Mouse (Mus musculus): ENCODE measurements at regions not wholly inside any gene's neighbourhood (a gene's known extent, or its start where the extent isn't known, plus 50 kb on each side); places are given as distances from the start of the nearest gene placed in this dataset.

DNA sequence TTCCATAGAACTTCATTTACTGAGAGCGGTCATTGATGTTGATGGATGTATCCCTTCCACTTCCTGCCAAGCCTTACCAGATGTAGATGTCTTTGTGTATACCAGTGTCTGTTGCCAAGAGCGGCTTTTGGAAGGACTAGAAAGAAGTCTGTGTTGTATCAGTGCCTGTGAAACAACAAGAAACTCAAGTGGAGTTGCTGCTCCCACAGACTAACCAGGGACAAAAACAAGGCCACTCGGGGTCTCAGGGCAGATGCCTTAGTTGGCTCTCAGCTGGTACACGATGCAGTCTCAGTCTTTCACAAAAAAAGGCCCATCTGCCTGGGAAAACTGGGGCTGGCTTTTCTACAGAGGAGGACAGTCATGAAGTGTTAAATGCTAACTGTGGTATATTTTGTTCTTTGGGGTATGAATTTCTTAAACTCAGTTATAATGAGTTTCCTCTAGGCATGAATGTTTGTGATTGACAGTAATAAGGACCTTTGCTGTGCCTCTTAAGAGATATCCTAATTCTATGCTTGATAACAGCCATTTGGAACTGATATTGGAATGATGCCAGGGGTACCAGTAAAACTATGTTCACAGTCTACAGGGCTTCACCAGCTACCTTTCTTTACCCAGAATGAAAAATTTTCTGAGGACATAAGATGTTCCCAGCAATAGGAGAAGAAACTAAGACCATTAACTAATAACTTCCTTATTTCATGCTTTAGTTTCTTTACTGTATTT lies 75.6 kb upstream of the Csl start:
- Histone ChIP-seq H3K4me1 (ENCODE audit: control insufficient read depth, insufficient read depth, insufficient read length) (no peaks in the 10 kb centered on the region), H3K27me3 (ENCODE audit: control insufficient read depth, insufficient read depth, low read length) (no peaks in the 10 kb centered on the region), H3K36me3 (ENCODE audit: control insufficient read depth, insufficient read depth, low read length) (no peaks in the 10 kb centered on the region), H3K27ac (ENCODE audit: insufficient read depth, low read length) (no peak overlapping the region), H3K4me3 (ENCODE audit: extremely low read depth, insufficient read depth, insufficient read length) (no peak overlapping the region)
- 70% methylated on average over 4 of the region's 4 CpGs for WGBS
- TF ChIP-seq POLR2A (IDR thresholded peaks at IDR 0.05; ENCODE audit: low read depth, low read length) (no peak), CTCF (IDR thresholded peaks at IDR 0.05; ENCODE audit: extremely low read depth, insufficient read depth, insufficient read length, insufficient replicate concordance) (no peak)
- no peak for DNase-seq (ENCODE audit: low read depth in 1 of 2, low spot score in 2 of 2)

DNA sequence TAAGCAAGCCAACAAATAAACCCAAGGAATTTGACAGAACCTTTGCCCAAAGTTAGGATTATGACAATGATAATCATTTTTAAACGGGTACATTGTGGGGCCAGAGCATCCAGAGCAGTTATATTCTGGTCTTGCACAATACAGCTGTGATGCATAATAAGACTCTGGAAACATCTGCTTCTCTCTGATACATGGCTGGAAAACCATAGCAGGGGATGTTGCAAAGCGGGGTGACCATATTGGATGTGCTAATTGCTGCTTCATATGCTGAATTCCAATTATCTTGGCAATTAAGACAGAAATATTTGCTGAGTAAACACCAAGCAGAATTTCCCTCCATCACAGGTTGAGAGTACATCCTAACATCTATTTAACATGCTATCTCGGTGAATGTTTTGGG lies 70.5 kb upstream of the Csl start:
- Histone ChIP-seq H3K27ac (ENCODE audit: insufficient read depth, low read length) (no peak overlapping the region), H3K36me3 (ENCODE audit: control insufficient read depth, insufficient read depth, low read length) (no peaks in the 10 kb centered on the region), H3K4me3 (ENCODE audit: extremely low read depth, insufficient read depth, insufficient read length) (no peak overlapping the region), H3K4me1 (ENCODE audit: control insufficient read depth, insufficient read depth, insufficient read length) (no peaks in the 10 kb centered on the region), H3K27me3 (ENCODE audit: control insufficient read depth, insufficient read depth, low read length) (no peaks in the 10 kb centered on the region)
- no peak for DNase-seq (ENCODE audit: low read depth in 1 of 2, low spot score in 2 of 2)
- 85% methylated on average over 3 of the region's 3 CpGs for WGBS
- TF ChIP-seq CTCF (IDR thresholded peaks at IDR 0.05; ENCODE audit: extremely low read depth, insufficient read depth, insufficient read length, insufficient replicate concordance) (no peak), POLR2A (IDR thresholded peaks at IDR 0.05; ENCODE audit: low read depth, low read length) (no peak)

DNA sequence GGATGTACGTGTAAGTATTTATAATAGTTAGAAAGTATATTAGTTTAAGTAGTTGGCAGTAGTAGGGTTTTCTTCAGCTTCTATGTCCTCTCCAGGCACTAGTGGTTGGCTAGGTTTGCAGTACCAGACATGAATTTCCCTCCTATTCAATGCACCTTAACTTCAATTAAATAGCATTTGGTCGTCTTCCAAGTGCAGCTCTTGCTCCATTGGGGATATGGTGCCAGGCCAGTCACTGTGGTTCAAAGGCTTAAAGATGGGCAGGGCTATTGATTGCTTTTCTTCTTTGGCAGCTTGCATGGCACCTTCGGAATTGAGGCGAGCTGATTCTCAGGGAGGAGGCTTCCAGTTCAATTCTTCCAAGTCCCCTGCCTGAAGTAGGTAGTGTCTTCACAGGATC lies 68.0 kb upstream of the Csl start:
- 85% methylated on average over 4 of the region's 4 CpGs for WGBS
- Histone ChIP-seq H3K4me1 (ENCODE audit: control insufficient read depth, insufficient read depth, insufficient read length) (no peaks in the 10 kb centered on the region), H3K4me3 (ENCODE audit: extremely low read depth, insufficient read depth, insufficient read length) (no peak overlapping the region), H3K27ac (ENCODE audit: insufficient read depth, low read length) (no peak overlapping the region), H3K27me3 (ENCODE audit: control insufficient read depth, insufficient read depth, low read length) (no peaks in the 10 kb centered on the region), H3K36me3 (ENCODE audit: control insufficient read depth, insufficient read depth, low read length) (no peaks in the 10 kb centered on the region)
- no peak for DNase-seq (ENCODE audit: low read depth in 1 of 2, low spot score in 2 of 2)
- no peak for TF ChIP-seq CTCF (IDR thresholded peaks at IDR 0.05; ENCODE audit: extremely low read depth, insufficient read depth, insufficient read length, insufficient replicate concordance)
- TF ChIP-seq POLR2A (IDR thresholded peaks at IDR 0.05; ENCODE audit: low read depth, low read length): no peak

DNA sequence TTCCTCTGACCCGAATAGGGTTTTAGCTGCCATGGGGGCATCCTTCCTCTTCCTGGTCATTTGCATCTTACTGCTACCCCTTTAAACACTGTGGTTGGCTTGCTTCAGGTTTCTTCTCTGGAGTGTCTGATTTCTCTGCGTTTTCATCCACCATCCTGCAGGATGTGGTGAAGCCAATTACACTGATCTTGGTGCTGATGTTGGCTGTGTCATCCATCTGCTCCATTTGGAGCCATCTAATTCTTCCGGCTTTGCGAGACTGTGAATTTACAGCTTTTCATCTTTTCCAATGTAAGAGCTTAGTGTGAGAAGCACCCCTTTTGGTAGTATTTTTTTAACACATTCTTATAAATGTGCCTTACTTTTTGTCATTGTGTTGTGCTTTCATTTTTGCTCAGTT lies 66.4 kb upstream of the Csl start:
- no peak for DNase-seq (ENCODE audit: low read depth in 1 of 2, low spot score in 2 of 2)
- TF ChIP-seq POLR2A (IDR thresholded peaks at IDR 0.05; ENCODE audit: low read depth, low read length) (no peak), CTCF (IDR thresholded peaks at IDR 0.05; ENCODE audit: extremely low read depth, insufficient read depth, insufficient read length, insufficient replicate concordance) (no peak)
- no peaks in the 10 kb centered on the region for H3K27me3 ChIP-seq (ENCODE audit: control insufficient read depth, insufficient read depth, low read length)
- H3K4me1 ChIP-seq (ENCODE audit: control insufficient read depth, insufficient read depth, insufficient read length): no peaks in the 10 kb centered on the region
- WGBS: 78% methylated on average over 4 of the region's 4 CpGs
- no peaks in the 10 kb centered on the region for H3K36me3 ChIP-seq (ENCODE audit: control insufficient read depth, insufficient read depth, low read length)
- no peak overlapping the region for H3K4me3 ChIP-seq (ENCODE audit: extremely low read depth, insufficient read depth, insufficient read length)
- no peak overlapping the region for H3K27ac ChIP-seq (ENCODE audit: insufficient read depth, low read length)

DNA sequence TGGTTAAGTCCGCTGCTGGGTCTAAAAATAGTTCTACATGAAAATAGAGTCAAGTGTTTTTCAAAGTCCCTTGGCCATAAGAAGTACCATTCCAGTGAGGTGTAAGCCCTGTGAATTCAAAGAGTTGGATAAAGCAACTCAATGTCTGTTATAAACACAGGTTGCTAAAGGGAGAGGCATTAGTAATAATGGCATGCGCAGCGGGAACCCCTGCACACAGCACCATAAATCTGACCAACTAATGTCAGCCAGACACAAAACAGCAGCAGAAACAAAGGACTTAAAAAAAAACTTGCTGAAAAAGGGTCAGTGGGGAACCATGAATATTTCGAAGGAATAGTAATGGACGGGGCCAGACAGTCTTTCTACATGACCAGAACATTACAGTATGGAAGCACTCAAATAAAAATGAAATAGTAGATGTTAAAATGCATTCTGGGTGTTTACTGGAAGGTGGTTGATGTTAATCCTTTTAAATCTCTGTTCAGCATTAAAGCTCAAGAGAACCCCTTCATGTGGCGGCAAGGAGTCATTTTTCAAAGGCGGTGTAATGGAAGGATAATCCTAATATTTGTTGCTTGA lies 52.7 kb upstream of the Csl start:
- Histone ChIP-seq H3K27me3 (ENCODE audit: control insufficient read depth, insufficient read depth, low read length) (no peaks in the 10 kb centered on the region), H3K36me3 (ENCODE audit: control insufficient read depth, insufficient read depth, low read length) (no peaks in the 10 kb centered on the region), H3K4me1 (ENCODE audit: control insufficient read depth, insufficient read depth, insufficient read length) (no peaks in the 10 kb centered on the region), H3K27ac (ENCODE audit: insufficient read depth, low read length) (no peak overlapping the region), H3K4me3 (ENCODE audit: extremely low read depth, insufficient read depth, insufficient read length) (no peak overlapping the region)
- WGBS: 92% methylated on average over 7 of the region's 7 CpGs
- TF ChIP-seq CTCF (IDR thresholded peaks at IDR 0.05; ENCODE audit: extremely low read depth, insufficient read depth, insufficient read length, insufficient replicate concordance) (no peak), POLR2A (IDR thresholded peaks at IDR 0.05; ENCODE audit: low read depth, low read length) (no peak)
- no peak for DNase-seq (ENCODE audit: low read depth in 1 of 2, low spot score in 2 of 2)

DNA sequence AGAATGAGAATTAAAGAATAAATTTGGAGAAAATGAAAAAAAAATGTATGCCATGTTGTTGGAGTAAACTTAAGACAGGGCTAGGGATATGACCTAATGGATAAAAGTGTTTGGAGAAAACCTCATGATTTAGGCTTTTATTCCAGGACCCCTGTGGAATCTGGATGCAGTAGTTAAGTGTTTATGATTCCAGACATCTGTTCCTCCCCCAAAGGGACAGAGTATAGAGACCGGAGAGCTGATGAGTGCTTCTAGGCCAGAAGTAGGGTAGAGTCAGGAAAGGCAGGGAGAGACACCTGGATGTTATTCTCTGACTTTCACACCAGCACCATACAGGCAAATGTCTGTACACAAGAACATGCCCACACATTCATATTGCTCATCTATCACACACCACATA lies 52.0 kb upstream of the Csl start:
- Histone ChIP-seq H3K36me3 (ENCODE audit: control insufficient read depth, insufficient read depth, low read length) (no peaks in the 10 kb centered on the region), H3K4me3 (ENCODE audit: extremely low read depth, insufficient read depth, insufficient read length) (no peak overlapping the region), H3K4me1 (ENCODE audit: control insufficient read depth, insufficient read depth, insufficient read length) (no peaks in the 10 kb centered on the region), H3K27ac (ENCODE audit: insufficient read depth, low read length) (no peak overlapping the region), H3K27me3 (ENCODE audit: control insufficient read depth, insufficient read depth, low read length) (no peaks in the 10 kb centered on the region)
- DNase-seq (ENCODE audit: low read depth in 1 of 2, low spot score in 2 of 2): no peak
- no peak for TF ChIP-seq CTCF (IDR thresholded peaks at IDR 0.05; ENCODE audit: extremely low read depth, insufficient read depth, insufficient read length, insufficient replicate concordance)
- no peak for TF ChIP-seq POLR2A (IDR thresholded peaks at IDR 0.05; ENCODE audit: low read depth, low read length)
- 95% methylated on average over 1 of the region's 1 CpGs for WGBS
